Mouse (Mus musculus) c-Kit-positive CD71-positive TER-119-positive erythroid progenitor cells, embryonic 14.5 days (primary cell): ENCODE measurements at regions not wholly inside any gene's neighbourhood (a gene's known extent, or its start where the extent isn't known, plus 50 kb on each side); places are given as distances from the start of the nearest gene placed in this dataset.

Experiments used
- DNase-seq: peaks from one replicate; pipeline ENCODE4 v3.0.0-alpha.2; 2013; ENCODE audit warnings: low spot score

DNA sequence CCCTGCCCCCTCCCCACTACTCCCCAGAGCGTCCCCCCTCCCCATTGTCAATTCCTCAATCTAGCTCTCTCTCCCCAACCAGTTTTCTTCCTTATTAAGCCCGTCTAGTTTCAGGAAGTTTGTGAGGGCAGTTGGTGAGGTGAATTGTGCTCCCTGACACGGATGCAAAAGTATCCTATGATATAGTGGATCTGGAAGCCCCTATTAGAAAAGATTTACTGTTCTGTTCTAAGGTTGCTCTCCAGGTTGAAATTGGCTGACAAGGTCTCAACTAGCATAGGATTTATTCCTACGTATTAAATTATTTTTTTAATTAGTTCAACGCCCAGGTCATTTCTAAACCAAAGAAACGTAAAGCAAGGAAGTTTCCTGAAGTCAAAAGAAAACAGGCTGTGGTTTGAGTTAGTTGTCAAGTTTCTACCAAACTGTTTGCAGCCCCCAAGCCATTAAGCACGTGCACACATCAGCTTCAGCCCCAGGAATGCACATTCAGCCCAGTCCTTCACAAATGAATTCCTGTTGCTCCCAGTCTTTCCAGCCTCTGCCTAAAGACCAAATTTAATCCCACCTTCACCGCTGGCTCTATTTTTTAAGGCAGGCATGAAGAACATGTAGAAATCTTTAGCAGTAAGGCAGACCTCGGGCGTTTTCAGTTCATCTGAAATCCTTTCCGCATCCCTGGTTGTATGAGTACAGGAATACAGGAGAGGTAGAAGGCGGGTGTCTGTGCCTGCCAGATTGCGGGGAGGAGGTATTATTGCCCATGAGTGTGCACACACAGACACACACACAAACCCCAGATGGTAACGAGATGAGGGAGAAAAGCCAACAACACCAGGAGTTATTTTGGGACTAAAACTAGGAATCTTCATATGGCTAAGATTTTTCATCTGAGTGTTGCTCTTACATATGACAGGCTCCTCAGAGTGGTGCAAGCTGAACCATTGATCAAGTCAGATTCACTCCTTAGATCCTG is 375.5 kb downstream of the Nuf2 start:
- no peak for DNase-seq

- DNase-seq = no peak
These were observed 389.0 kb downstream of the Nuf2 start for GRCm38 (mm10) chr1:169142216-169142615.

- no peak for DNase-seq
These were observed 391.2 kb downstream of the Nuf2 start for GRCm38 (mm10) chr1:169140056-169140455.

- no peak for DNase-seq
These were observed 391.8 kb downstream of the Nuf2 start for GRCm38 (mm10) chr1:169139507-169139906.

GRCm38 (mm10) chr1:169139184-169139486 is 392.1 kb downstream of the Nuf2 start:
- no peak for DNase-seq

GRCm38 (mm10) chr1:169138404-169139183 is 392.7 kb downstream of the Nuf2 start:
- DNase-seq = no peak

DNA sequence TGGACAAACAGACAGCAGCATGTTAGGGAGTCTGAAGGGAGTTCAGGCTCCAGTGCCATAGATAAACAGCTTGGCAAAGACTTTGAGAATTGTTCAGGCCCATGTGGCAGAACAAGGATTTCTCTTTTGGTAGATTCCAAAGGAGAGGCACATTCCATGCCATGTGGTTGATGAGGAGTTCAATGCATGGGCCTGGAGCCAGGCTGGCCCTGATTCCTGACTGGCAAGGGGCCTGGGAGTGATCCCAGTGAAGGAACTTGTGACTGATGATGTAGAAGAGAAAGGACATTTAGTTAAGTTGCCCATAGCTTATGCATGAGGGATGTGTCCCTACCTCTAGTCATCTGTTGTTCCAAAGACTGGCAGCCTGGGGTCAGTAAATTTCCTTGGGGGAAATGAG is 395.7 kb downstream of the Nuf2 start:
- DNase-seq = no peak

DNA sequence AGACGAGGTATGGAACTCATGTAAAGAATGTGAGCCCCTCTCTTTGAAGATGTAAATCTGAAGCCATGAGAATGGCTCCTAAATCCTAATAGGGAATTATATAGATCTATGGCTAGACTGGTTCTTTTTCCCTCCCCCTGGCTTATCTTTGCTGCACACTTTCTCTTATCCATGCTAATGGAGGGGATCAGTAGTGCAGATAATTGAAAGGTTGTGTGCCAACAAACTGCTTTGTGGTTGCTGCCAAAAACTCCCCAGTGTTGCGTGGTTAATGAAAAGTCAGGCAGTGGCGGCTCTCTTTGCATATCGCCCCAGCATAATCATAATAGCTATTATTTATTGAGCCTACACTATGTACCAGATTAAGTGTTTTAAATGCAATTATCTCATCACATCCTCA is 427.6 kb downstream of the Nuf2 start:
- no peak for DNase-seq

DNA sequence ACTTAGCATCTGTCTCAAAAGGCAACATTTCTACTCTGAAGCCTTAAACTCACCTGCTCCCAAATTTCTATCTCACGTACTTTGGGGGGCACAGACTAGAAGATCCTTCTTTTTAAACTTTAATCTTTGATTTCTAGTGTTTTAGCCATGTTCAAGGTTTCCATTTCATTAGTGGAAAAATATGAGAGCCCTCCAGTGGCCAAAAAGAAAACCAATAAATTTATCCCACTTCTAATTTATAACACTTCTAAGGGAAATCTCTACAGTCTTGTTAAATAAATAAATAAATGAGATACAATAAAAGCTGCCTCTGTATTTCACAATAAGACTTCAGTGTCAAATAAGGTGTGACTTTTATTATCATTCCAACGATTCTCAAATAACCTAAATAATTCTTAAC is 428.2 kb downstream of the Nuf2 start:
- no peak for DNase-seq

DNA sequence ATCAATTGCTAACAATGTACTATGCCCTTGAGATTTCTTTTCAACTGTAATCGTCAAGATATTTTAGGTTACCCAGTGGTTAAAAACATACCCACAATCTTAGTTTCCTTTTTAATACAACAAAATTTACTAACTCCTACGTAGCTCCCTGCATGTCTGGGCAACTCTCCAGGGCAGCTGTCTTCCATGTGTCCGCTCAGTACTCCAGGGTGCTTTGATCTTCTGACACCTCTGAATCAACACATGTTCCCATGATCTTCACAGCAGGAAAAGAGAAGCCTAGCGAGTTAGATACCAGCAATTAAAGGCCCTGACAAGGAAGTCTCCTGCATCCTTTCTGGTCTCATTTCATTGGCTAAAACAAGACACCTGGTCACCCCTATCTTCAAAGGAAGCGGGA is 432.0 kb downstream of the Nuf2 start:
- peak; percentile 0 for DNase-seq

- no peak for DNase-seq
These were observed 434.5 kb downstream of the Nuf2 start for GRCm38 (mm10) chr1:169096737-169097136.

DNA sequence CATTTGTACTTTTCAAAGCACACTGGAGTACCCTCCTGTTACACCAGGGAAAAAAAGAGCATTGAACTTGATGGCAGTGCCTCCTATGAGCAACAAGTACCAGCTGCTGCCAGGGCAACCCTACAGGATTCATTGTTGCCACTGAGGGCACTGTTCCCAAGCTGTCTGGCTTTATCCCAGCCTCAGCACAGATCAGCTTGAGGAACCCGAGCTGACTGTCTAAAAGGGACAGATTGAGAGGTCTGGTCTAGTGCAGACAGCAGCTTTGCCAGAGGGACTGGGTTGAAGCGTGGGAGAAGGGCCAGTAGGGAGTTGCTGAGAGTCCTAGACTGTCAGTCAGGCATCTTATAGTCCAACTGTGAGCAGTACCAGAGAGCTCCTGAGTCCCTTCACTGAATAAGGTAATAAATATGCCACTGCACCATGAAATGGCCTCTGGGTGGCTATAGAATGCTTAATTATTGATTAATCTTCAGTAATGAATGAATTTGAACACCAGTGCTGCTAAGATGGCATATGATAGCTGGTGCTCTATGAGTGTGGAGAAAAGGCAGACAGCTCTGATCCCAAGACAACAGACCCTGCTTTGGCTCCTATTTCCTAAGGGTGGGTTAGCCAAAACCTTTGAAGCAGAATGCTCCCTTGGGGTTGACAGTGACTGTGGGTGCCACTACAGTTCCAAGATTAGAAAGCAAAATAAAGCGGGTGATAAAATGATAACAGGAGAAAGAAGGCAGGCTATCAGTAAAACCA is 437.5 kb downstream of the Nuf2 start:
- no peak for DNase-seq

DNA sequence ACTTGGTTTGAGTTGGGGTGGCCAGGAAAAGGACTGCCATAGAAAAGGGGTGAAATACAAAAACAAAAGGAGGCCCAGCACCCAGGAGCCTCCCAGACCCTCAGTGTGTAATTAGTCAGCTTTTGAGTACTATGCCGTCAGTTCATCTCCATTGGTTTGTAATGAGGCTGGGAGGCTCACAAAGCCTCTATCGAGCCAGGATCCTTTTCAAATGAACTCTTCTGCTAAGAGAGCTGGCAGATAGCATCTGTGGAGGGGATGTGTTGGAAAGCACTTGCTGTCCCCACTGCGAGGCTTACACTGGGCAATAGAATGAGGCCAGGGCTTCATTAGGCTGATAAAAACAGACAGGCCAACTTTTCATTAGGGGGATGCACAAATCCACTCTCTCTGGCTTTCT is 445.2 kb downstream of the Nuf2 start:
- DNase-seq = no peak

DNA sequence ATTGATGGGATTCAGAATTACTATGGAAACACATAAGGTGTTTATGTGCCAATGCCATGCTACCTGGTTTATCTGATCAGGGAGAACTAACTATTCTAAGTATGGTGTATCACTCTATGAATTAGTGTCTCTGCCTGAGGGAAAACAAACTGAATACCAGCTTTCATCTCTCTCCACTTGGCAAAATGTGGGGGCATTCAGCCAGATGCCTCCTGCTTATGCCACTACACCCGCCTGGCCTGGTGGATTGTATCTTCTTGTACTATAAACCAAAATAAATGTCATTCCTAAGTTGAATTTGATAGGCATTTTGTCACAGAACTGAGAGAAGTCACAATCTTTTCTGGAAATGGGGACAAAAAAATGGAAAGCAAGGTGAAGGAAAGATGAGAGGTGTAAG is 450.6 kb downstream of the Nuf2 start:
- DNase-seq = no peak

- no peak for DNase-seq
These were observed 454.0 kb downstream of the Nuf2 start for GRCm38 (mm10) chr1:169077228-169077627.

DNA sequence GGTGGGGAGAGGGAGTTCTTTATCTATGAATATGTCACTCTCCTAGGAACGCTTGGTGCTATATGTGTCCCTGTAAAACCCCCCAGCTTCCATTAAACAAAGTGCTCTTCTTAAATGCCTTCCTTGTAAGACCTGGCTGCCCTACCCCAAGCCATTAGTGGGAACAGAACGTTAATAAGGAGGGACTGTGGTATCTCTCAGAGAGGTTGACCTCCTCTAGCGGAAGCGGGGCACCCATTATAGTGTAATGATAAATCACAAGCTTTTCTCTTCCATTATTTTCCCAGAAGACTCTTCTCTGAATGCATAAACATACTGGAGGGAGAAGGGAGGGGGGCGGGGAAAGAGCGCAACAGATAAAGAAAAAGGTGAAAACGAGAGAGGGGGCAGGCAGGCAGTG is 455.3 kb downstream of the Nuf2 start:
- no peak for DNase-seq

- DNase-seq = no peak
These were observed 459.9 kb downstream of the Nuf2 start for GRCm38 (mm10) chr1:169071366-169071765.

- no peak for DNase-seq
These were observed 461.6 kb downstream of the Nuf2 start for GRCm38 (mm10) chr1:169069647-169070046.

DNA sequence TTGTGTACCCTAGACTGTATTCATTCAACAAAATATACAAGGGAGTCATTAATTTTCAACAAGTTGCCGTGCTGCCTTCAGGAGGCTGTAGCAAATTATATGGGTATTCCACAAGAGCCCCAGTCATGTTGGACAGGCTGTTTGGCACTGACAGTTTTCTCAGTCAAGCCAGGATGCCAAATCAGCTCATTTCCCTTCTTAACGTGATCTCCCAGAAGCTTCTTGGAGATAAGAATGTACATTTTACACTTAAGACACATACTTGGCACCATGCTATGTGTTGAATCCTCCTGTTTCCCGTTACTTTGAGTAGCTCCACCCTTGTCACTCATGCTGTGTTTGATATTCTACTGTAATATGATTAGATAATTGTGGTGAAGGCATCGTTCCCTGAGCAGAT is 464.5 kb downstream of the Nuf2 start:
- no peak for DNase-seq

DNA sequence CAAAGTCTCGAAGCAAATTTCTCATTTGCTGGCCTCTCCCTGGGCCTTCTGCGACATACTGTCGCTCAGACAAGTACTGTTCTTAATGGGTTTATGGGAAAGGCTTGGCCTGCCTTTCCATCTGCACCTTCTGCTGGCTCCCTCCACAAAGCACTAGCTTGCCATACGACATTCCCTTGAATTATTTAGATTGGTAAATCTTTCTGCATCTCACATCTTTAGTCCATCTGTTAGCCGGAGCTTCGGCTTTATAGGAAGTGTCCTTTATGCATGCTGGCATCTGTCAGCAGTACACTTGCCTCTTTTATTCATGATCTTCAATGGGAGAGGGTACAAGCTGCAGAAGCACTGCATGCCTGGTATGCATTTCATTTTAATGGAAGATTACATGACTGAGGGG is 470.6 kb downstream of the Nuf2 start:
- DNase-seq = no peak

DNA sequence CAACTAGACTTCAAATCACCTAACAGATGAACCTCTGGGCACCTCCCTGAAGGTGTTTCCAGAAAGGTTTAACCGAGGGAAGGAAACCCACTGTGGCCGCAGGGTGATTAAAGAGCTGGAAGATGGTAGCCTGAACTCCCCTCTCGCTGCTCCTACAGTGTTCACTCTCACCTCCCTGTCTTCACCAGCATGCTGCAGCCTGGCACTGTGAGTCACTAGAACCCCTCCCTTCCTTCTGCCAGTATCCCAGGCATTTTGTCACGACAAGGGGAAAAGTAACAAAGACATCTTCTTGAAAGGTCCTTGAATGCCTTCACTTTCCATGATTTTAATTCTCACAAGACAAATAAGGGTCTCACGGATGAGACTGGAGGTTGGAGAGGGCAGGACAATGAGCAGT is 471.1 kb downstream of the Nuf2 start:
- DNase-seq = no peak

DNA sequence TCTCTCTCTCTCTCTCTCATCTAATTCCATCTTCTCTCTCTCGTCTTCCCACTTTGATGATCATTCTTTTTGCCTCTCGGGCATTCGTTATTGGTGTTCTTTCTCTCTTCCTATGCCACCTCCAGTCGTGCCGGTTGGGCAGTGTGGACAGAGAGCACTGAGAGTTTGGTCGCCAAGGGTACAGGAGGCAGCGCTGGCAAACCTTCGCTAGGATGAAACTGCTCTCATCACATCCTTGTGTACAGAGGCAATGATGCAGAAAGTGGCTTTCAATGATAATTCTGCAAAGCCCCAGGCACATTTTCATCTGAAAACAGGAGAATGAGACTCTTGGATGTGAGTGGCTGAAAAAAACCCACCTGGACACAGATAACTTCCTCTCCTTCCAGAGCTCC is 479.4 kb downstream of the Nuf2 start:
- DNase-seq = no peak
